Mouse (Mus musculus): ENCODE measurements around the gene Alyref. TPM values are rescaled to one million over a fixed set of nuclear protein-coding genes. Genes with fewer than 3 reads are reported as not detected.
"Not testable (repeated sequence)": the region's sequence is repeated elsewhere in the genome, so short reads cannot be mapped to it uniquely, and the experiment has no call there.

The Alyref gene
- polyA plus RNA-seq, 1 experiment from 2014 or later: 372 TPM

DNA sequence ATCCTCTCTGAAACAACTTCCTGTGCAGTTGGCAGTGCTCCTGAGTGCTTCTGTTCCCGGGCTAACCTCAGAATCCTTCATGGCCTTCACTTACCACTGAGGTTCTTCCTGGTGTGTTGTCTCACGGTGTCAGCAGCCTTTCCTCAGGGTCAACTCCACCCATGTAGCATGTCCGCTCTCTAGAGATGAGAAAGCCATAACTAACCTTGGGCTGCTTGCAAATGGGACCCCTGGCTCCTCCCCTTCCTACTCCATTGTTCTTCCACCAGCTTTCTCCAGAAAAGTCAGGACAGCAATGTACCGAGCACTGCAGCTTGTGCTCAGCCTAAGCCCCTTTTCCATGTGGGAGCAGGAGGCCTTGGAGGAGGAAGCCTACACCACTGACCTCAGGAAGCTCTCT is 8.6 kb upstream of the Alyref start:
- peaks cover 25% of the 10 kb centered on the region for H3K4me1 ChIP-seq (ENCODE audit: insufficient read depth, low read length)
- no peak overlapping the region for H3K4me3 ChIP-seq (ENCODE audit: low read length)
- H3K9ac ChIP-seq (replicated peaks; ENCODE audit: low read length): no peak overlapping the region
- 72% methylated on average over 4 of the region's 4 CpGs for WGBS
- H3K36me3 ChIP-seq (ENCODE audit: insufficient read depth, low read length): peaks cover 36% of the 10 kb centered on the region
- no peaks in the 10 kb centered on the region for H3K9me3 ChIP-seq (ENCODE audit: low read length)
- H3K27me3 ChIP-seq (ENCODE audit: insufficient read depth, low read length): no peaks in the 10 kb centered on the region
- no peak overlapping the region; the same call in 1 of the 2 replicates for H3K27ac ChIP-seq (ENCODE audit: low read length)
- H3K4me2 ChIP-seq (replicated peaks; ENCODE audit: low read depth, low read length): no peak overlapping the region
- no peak for ATAC-seq (ENCODE audit: low FRiP score, low TSS enrichment)

DNA sequence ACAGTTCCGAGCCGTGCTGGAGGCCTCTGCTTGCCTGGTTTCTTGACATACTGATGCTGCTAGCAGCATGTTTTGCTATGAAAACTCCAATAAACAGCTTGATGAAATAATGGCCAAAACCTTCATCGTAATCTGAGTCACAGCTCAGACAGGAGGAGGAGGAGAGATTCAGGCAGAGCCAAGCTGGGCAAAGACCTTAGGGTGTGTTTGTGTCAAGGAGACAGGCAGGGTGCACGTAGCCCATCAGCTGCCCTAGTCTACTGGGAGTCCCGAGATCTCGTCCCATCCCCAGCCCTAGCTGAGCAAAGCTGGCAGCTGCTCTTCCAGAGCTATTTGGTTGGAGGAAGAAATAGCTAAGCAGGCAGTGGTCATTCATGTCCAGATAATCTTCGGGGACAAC is 7.5 kb upstream of the Alyref start:
- H3K9me3 ChIP-seq (ENCODE audit: low read length): no peaks in the 10 kb centered on the region
- peaks cover 34% of the 10 kb centered on the region for H3K36me3 ChIP-seq (ENCODE audit: insufficient read depth, low read length)
- H3K27ac ChIP-seq (ENCODE audit: low read length): no peak overlapping the region
- ATAC-seq (ENCODE audit: low FRiP score, low TSS enrichment): no peak
- H3K4me2 ChIP-seq (replicated peaks; ENCODE audit: low read depth, low read length): no peak overlapping the region
- no peak overlapping the region for H3K9ac ChIP-seq (replicated peaks; ENCODE audit: low read length)
- H3K27me3 ChIP-seq (ENCODE audit: insufficient read depth, low read length): no peaks in the 10 kb centered on the region
- no peak overlapping the region for H3K4me3 ChIP-seq (ENCODE audit: low read length)
- WGBS: 88% methylated on average over 7 of the region's 7 CpGs
- peaks cover 25% of the 10 kb centered on the region for H3K4me1 ChIP-seq (ENCODE audit: insufficient read depth, low read length)

GRCm38 (mm10) chr11:120603545-120603944 is 5.4 kb upstream of the Alyref start:
- no peak overlapping the region for H3K27ac ChIP-seq (ENCODE audit: low read length)
- H3K27me3 ChIP-seq (ENCODE audit: insufficient read depth, low read length): no peaks in the 10 kb centered on the region
- 81% methylated on average over 2 of the region's 2 CpGs for WGBS
- no peak overlapping the region for H3K9ac ChIP-seq (replicated peaks; ENCODE audit: low read length)
- ATAC-seq (ENCODE audit: low FRiP score, low TSS enrichment): no peak
- peaks cover 22% of the 10 kb centered on the region for H3K4me1 ChIP-seq (ENCODE audit: insufficient read depth, low read length)
- peaks cover 33% of the 10 kb centered on the region for H3K36me3 ChIP-seq (ENCODE audit: insufficient read depth, low read length)
- no peak overlapping the region for H3K4me2 ChIP-seq (replicated peaks; ENCODE audit: low read depth, low read length)
- no peak overlapping the region for H3K4me3 ChIP-seq (ENCODE audit: low read length)
- no peaks in the 10 kb centered on the region for H3K9me3 ChIP-seq (ENCODE audit: low read length)

DNA sequence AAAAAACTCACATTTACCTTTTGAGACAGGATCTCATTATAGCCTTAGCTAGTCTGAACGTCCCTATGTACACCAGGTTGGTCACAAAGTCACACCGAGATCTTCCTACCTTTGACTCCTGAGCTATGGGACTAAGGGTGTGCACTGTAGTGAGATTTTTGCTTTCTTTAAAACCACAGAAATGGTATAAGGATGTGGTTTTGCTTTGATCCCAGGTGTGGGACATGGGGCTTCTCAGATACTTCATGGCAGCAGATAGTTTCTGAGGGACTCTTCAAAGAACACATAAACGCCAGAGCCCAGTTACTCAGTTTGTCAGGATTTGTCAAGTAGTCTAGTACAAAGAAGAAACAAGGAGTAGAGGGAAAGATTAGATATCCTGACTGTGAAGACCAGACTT is 2.6 kb upstream of the Alyref start:
- no peak overlapping the region for H3K4me3 ChIP-seq (ENCODE audit: low read length)
- ATAC-seq (ENCODE audit: low FRiP score, low TSS enrichment): no peak
- no peak overlapping the region for H3K4me2 ChIP-seq (replicated peaks; ENCODE audit: low read depth, low read length)
- no peaks in the 10 kb centered on the region for H3K27me3 ChIP-seq (ENCODE audit: insufficient read depth, low read length)
- H3K9ac ChIP-seq (replicated peaks; ENCODE audit: low read length): no peak overlapping the region
- H3K9me3 ChIP-seq (ENCODE audit: low read length): no peaks in the 10 kb centered on the region
- no peak overlapping the region for H3K27ac ChIP-seq (ENCODE audit: low read length)
- peaks cover 18% of the 10 kb centered on the region for H3K4me1 ChIP-seq (ENCODE audit: insufficient read depth, low read length)
- WGBS: 95% methylated on average over 3 of the region's 3 CpGs
- H3K36me3 ChIP-seq (ENCODE audit: insufficient read depth, low read length): peaks cover 41% of the 10 kb centered on the region

DNA sequence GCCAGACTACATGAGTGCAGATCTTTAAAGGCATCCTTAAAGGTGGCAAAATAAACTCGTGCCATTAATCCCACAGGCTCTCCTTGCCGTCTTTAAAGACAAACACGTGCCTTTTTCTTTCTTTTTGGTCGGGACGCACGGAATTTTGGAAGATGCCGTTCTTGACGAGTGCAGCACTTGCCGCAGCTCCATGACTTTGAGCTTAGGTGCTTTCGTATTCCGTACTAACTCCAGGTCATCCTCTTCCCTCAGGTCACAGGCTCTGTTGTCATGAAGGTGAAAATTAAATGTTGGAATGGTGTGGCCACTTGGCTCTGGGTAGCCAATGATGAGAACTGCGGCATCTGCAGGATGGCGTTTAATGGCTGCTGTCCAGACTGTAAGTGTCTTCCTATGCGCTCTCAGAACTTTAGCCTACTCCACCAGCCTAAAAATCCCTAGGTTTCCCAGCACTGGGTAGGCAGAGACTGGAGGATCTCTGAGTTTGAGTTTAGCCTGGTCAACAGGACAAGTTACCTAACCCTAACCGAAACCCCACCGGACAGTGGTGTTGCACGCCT is 905 bp upstream of the Alyref start:
- H3K4me1 ChIP-seq (ENCODE audit: insufficient read depth, low read length): peaks cover 18% of the 10 kb centered on the region
- H3K4me3 ChIP-seq (ENCODE audit: low read length): peak overlapping the region; percentile 91
- no peaks in the 10 kb centered on the region for H3K9me3 ChIP-seq (ENCODE audit: low read length)
- no peaks in the 10 kb centered on the region for H3K27me3 ChIP-seq (ENCODE audit: insufficient read depth, low read length)
- peak overlapping the region; percentile 82 for H3K27ac ChIP-seq (ENCODE audit: low read length)
- WGBS: 41% methylated on average over 17 of the region's 17 CpGs
- no peak for ATAC-seq (ENCODE audit: low FRiP score, low TSS enrichment)
- peaks cover 46% of the 10 kb centered on the region for H3K36me3 ChIP-seq (ENCODE audit: insufficient read depth, low read length)
- H3K4me2 ChIP-seq (replicated peaks; ENCODE audit: low read depth, low read length): peak overlapping the region; percentile 84
- peak overlapping the region; percentile 97 for H3K9ac ChIP-seq (replicated peaks; ENCODE audit: low read length)

- ATAC-seq (ENCODE audit: low FRiP score, low TSS enrichment): peak; percentile 75
- H3K4me2 ChIP-seq (replicated peaks; ENCODE audit: low read depth, low read length): peak overlapping the region; percentile 92
- peak overlapping the region; percentile 97 for H3K9ac ChIP-seq (replicated peaks; ENCODE audit: low read length)
- H3K4me1 ChIP-seq (ENCODE audit: insufficient read depth, low read length): peaks cover 18% of the 10 kb centered on the region
- H3K36me3 ChIP-seq (ENCODE audit: insufficient read depth, low read length): peaks cover 51% of the 10 kb centered on the region
- no peaks in the 10 kb centered on the region for H3K9me3 ChIP-seq (ENCODE audit: low read length)
- H3K27ac ChIP-seq (ENCODE audit: low read length): peak overlapping the region; percentile 84
- WGBS: 3% methylated on average over 91 of the region's 99 CpGs
- no peaks in the 10 kb centered on the region for H3K27me3 ChIP-seq (ENCODE audit: insufficient read depth, low read length)
- peak overlapping the region; percentile 91 for H3K4me3 ChIP-seq (ENCODE audit: low read length)
Measured at GRCm38 (mm10) chr11:120597240-120598235, 627 bp downstream of the Alyref start.

DNA sequence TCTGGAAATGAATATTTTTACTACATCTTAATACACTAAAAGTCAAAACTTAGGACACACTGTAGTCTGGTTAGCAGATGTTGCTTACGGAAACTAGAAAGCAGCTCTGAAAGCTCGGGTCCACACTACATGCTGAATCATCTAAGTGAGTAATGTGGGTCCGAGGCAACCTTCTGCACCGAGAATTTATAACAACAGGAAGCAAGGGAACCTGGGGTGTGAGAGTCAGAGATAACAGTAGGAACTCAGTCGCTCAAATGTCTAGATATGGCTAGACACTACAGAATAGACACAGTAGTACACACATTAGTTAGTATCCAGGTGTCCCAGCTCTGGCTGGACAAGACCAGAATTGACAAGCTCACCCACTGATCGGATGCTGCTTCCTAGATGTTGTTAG is 9.6 kb downstream of the Alyref start:
- Histone ChIP-seq H3K9me3 (ENCODE audit: low read length) (0 out of 2 replicates have a peak, but pooled peaks cover 4% of the 10 kb centered on the region), H3K4me2 (replicated peaks; ENCODE audit: low read depth, low read length) (no peak overlapping the region), H3K4me3 (ENCODE audit: low read length) (no peak overlapping the region), H3K36me3 (ENCODE audit: insufficient read depth, low read length) (peaks cover 68% of the 10 kb centered on the region), H3K27me3 (ENCODE audit: insufficient read depth, low read length) (no peaks in the 10 kb centered on the region), H3K27ac (ENCODE audit: low read length) (no peak overlapping the region), H3K4me1 (ENCODE audit: insufficient read depth, low read length) (no peaks in the 10 kb centered on the region), H3K9ac (replicated peaks; ENCODE audit: low read length) (no peak overlapping the region)
- 91% methylated on average over 6 of the region's 6 CpGs for WGBS
- no peak for ATAC-seq (ENCODE audit: low FRiP score, low TSS enrichment)

GRCm38 (mm10) chr11:120583937-120584336 is 14.2 kb downstream of the Alyref start:
- WGBS: 100% methylated on average over 1 of the region's 1 CpGs
- Histone ChIP-seq H3K4me2 (replicated peaks; ENCODE audit: low read depth, low read length) (no peak overlapping the region), H3K9ac (replicated peaks; ENCODE audit: low read length) (no peak overlapping the region), H3K27me3 (ENCODE audit: insufficient read depth, low read length) (no peaks in the 10 kb centered on the region), H3K36me3 (ENCODE audit: insufficient read depth, low read length) (peaks cover 45% of the 10 kb centered on the region), H3K27ac (ENCODE audit: low read length) (no peak overlapping the region), H3K4me3 (ENCODE audit: low read length) (no peak overlapping the region), H3K4me1 (ENCODE audit: insufficient read depth, low read length) (peaks cover 25% of the 10 kb centered on the region), H3K9me3 (ENCODE audit: low read length) (0 out of 2 replicates have a peak, but pooled peaks cover 4% of the 10 kb centered on the region)
- ATAC-seq (ENCODE audit: low FRiP score, low TSS enrichment): no peak

DNA sequence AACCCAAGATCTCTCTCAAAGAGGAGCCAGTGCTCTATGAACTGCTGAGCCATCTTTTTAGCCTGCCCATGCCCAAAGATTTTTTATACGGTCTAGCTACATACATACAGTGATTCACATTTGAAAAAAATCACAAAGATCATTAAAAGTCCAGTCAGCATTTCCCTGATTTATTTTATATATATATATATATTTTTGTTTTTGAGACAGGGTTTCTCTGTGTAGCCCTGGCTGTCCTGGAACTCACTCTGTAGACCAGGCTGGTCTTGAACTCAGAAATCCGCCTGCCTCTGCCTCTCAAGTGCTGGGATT is 15.2 kb downstream of the Alyref start:
- ATAC-seq (ENCODE audit: low FRiP score, low TSS enrichment); H3K4me3 ChIP-seq (ENCODE audit: low read length); H3K9ac ChIP-seq (replicated peaks; ENCODE audit: low read length); H3K27me3 ChIP-seq (ENCODE audit: insufficient read depth, low read length); H3K4me2 ChIP-seq (replicated peaks; ENCODE audit: low read depth, low read length); H3K27ac ChIP-seq (ENCODE audit: low read length); H3K9me3 ChIP-seq (ENCODE audit: low read length): not testable (repeated sequence)
- peaks cover 35% of the 10 kb centered on the region for H3K4me1 ChIP-seq (ENCODE audit: insufficient read depth, low read length)
- peaks cover 47% of the 10 kb centered on the region for H3K36me3 ChIP-seq (ENCODE audit: insufficient read depth, low read length)
- 87% methylated on average over 2 of the region's 2 CpGs for whole genome bisulfite sequencing
